Mouse (Mus musculus) urinary bladder, postnatal 25 days (tissue): ENCODE results near the gene Baz2a.
"Not testable (repeated sequence)": the region's sequence is repeated elsewhere in the genome, so short reads cannot be mapped to it uniquely, and the experiment has no call there.

Experiments used
- DNase-seq: peaks from one replicate; pipeline ENCODE4 v3.0.0; 2022; ENCODE audit warnings: low spot score

The Baz2a gene

DNA sequence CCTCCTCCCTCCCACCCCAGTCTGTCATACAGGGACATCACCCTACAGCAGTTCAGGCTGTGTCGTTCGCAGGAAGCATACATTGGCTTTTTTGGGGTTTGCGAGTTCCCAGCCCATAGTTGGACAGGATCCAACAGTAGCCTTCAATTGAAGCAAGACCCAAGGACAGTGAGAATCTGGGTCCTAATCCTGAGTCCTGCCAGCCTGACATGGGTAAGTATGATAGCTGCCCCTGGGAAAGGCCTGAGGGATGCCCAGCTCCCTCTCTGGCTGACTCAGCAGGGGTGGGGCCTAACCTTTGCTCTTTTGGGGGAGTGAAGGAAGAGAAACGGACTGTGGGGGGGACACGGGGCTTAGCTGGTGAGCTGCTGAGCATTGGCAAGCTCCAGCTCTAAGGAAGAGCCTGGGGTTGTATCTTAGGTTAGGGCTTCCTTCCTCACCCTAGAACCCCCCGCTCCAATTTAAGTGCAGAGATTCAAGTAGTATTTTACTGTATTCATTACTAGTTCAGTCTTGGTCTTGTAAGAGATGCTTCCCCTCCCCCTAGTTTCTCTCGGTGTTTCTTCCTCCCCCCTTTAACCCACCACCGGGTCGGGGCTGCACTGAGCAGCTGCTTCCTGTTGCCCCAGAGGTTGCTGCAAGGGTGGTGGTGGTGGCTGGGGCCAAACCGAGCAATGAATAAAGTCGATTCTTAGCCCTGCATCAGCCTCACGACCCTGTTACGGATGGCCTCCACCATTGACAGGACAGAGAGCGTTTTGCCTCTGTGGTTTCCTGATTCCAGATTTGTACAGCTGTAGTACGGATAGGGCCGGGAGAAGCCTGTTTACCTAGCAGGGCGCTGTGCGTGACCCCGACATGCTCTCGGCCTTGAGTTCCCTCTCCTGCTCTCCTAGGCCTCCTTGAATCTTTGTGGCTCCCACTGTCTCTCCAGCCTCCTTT is at the start of gene Baz2a:
Gene Baz2a, plus strand, starts transcription at position 14 of the 942 bp plus-strand sequence.
- peak; percentile 40 for DNase-seq

DNA sequence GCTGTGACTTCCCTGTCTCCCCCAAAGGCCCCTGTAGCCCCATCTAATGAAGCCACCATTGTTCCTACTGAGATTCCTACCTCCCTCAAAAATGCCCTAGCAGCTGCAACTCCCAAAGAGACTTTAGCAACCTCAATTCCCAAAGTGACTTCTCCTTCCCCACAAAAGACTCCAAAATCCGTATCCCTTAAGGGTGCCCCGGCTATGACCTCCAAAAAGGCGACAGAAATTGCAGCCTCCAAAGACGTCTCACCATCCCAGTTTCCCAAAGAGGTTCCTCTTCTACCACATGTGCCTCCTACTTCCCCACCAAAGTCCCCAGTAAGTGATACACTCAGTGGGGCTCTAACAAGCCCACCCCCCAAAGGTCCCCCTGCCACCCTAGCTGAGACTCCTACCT is 49.7 kb upstream of the Baz2a start:
- no peak for DNase-seq

DNA sequence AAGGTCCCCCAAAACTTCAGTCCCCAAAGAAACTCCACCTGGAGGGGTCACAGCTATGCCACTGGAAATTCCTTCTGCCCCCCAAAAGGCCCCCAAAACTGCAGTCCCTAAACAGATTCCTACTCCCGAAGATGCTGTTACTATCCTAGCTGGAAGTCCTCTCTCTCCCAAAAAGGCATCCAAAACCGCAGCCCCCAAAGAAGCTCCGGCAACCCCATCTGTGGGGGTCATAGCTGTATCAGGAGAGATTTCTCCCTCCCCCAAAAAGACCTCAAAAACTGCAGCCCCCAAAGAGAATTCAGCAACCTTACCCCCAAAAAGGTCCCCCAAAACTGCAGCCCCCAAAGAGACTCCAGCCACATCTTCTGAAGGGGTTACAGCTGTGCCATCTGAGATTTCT is 48.9 kb upstream of the Baz2a start:
- DNase-seq: no peak

- DNase-seq: no peak
Measured at GRCm38 (mm10) chr10:128043041-128043835, 48.1 kb upstream of the Baz2a start.

- DNase-seq: no peak
Measured at GRCm38 (mm10) chr10:128048157-128048556, 43.2 kb upstream of the Baz2a start.

DNA sequence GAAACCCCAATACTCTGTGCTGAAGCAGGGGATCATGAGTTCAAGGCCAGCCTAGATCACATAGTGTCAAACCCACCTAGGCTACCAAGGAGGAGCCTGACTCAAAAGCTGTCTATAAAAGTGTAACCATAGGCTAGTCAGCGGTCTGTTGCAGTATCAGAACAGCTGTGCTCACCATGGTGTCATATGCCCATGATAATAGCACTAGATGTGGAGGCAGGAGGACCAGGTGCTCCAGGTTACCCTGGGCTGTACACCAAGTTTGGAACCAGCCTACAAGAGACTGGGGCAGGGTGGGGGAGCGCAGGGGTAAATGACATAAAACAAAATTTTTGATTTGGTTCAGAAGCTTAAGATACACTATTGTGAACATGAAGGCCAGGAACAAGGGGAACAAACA is 41.6 kb upstream of the Baz2a start:
- no peak for DNase-seq

GRCm38 (mm10) chr10:128050355-128050754 is 41.0 kb upstream of the Baz2a start:
- DNase-seq: no peak

DNA sequence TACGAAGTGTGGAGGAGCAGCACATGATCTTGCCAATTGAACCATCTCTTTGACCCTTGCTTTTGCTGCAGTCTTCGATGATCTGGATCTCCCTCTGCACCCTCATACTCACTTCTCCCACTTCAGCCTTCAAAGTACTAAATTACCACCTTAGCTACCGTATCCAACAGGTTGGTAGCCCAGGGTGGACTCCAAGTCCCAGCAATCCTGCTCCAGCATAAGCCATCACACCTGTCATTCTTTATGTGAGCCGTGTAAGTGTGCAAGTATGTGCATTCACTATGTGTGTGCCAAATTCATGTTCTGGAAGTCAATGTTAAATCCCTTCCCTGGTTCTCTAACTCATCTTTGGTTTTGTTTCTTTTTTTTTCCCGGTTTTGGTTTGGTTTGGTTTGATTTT is 39.8 kb upstream of the Baz2a start:
- no peak for DNase-seq

- DNase-seq: not testable (repeated sequence)
Measured at GRCm38 (mm10) chr10:128052136-128052535, 39.2 kb upstream of the Baz2a start.

DNA sequence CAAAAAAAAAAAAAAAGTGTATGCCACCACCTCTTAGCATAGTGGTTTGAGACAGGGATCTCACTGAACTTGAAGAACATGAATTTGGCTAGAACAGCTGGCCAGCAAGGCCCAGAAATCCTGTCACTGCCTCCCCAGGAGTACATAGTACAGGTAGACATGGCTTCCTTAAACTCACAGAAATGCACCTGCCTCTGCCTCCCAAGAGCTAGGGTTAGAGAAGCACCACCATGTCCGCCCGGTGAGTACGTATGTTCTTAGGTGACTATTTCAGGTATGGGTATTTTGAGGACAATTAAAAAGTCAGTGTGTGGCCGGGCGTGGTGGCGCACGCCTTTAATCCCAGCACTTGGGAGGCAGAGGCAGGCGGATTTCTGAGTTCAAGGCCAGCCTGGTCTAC is 38.4 kb upstream of the Baz2a start:
- DNase-seq: no peak

- no peak for DNase-seq
Measured at GRCm38 (mm10) chr10:128058184-128058583, 33.2 kb upstream of the Baz2a start.

DNA sequence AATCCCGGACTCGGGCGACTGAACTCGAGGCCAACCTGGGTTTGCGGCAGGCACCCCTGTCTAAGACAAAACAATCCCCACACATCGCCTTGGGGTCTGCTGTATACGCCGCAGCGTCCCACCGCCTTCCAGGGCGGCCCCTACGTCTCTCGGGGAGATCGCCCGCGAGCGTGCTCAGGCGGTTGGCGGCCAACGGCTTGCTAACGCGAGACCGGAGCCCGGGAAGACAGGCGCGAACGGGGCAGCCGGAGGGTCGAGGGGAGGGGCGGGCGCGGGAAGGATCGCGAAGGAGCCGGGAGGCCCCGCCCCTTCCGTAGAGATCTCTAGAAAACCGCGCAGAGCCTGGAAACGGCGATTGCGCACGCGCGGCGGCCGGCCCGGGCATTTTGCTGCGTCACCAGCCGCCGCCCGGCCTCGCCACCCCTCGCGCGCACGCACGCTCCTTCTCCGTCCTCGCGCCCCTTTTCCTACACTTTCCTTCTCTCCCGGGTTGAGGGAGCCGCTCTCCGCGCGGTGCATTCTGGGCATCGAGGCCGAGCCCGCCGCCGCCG is 32.7 kb upstream of the Baz2a start, which contains the start of gene Ptges3:
Gene Ptges3, plus strand, starts transcription at position 354 of the 551 bp plus-strand sequence.
- DNase-seq: peak; percentile 98

- peak; percentile 41 for DNase-seq
Measured at GRCm38 (mm10) chr10:128059207-128059981, 32.0 kb upstream of the Baz2a start.

DNA sequence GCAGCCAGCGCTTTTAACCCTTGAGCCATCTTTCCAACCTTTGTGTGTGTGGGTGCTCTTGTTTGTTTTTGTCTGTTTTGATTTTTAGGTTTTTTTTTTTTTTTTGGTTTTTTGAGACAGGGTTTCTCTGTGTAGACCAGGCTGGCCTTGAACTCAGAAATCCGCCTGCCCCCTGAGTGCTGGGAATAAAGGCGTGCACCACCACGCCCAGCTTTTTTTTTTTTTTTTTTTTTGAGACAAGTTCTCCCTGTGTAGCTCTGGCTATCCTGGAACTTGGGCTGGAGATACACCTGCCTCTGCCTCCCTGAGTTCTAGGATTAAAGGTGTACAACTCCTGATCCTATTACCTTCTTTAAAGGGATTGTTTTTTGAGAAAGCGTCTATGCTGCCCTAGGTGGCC is 30.3 kb upstream of the Baz2a start:
- DNase-seq: no peak

DNA sequence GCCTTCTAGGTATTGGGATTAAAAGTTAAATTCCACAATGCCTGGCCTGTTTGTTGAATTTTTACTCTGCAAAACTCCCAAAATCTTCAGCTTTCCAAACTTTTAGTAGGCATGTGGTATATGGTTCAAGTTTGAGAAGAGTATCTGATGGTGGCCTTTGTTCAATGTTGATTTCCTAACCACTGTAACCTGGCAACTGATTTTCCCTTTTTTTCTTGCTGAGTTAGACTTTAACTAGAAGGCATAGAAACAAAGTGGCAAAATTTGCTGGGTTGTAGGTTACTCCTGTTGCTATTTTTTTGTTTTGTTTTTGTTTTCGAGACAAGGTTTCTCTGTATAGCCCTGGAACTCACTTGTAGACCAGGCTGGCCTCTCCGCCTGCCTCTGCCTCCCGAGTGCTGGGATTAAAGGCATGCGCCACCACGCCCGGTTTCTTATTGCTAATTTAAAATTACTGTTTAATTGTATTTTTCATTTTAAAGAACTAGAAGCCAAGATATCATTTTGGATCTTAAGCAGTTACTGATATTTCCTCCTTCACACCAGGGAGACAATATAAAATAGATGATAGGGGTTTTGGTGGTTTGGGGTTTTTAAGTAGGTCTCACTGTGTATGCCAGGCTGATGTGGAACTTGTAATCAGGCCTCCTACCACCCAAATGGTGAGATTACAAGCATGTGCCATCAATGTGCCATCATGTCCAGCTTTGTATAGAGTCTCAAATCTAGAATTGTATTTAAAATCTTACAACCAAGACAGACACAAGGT is 29.0 kb upstream of the Baz2a start:
- DNase-seq: no peak

DNA sequence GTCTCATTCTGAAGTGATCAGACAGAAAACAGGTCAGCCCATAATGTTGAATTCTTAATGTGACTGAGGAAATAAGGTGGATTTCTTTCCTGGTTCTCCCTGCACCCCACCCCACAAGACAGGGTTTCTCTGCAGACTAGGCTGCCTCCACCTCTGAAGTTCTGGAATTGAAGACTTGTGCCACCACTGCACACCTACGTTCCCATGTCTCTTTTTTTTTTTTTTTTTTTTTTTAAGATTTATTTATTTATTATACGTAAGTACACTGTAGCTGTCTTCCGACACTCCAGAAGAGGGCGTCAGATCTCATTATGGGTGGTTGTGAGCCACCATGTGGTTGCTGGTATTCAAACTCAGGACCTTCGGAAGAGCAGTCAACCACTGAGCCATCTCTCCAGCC is 25.3 kb upstream of the Baz2a start:
- no peak for DNase-seq

DNA sequence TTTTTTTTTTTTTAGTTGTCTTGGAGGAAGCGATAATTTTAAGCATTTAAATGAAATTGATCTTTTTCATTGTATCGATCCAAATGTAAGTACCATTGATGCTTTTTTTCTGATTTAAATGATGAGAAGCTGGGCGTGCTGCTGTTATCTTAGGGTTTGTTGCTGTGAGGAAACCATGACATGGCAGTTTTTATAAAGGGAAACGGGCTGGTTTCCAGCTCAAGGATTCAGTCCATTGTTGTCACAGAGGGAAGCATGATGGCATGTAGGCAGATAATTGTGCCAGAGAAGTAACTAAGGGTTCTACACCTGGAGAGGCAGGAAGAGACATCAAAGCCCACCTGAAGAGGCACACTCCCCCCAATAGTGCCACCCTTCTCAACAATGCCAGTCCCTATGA is 22.2 kb upstream of the Baz2a start:
- no peak for DNase-seq

- not testable (repeated sequence) for DNase-seq
Measured at GRCm38 (mm10) chr10:128070432-128070831, 20.9 kb upstream of the Baz2a start.

DNA sequence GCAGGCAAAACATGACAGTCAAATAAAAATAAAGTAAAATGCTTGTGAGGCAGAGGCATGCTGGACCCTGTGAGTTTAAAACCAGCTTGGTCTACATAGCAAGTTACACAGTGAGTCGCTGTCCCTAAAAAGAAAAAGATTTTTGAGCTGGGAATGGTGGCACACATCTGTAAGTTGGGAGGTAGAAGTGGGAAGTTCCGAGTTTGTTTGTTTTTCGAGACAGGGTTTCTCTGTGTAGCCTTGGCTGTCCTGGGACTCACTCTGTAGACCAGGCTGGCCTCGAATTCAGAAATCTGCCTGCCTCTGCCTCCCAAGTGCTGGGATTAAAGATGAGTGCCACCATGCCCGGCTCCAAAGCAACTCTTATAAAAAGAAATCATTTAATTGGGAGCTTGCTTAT is 13.1 kb upstream of the Baz2a start:
- not testable (repeated sequence) for DNase-seq

DNA sequence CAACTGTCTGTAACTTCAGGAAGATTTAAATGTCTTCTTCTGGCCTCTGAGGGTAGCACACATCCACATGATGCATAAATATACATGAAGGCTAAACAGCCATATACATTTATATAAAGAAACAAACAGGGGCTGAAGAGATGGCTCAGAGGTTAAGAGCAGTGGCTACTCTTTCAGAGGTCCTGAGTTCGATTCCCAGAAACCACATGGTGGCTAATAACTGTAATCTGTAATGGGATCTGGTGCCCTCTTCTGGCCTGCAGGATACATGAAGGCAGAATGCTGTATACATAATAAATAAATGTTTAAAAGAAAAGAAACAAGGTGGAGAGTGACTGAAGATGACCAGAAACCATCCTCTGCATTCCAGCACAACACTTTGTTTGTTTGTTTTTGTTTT is 10.9 kb upstream of the Baz2a start:
- no peak for DNase-seq
